Mouse (Mus musculus) adrenal gland, postnatal 10 days (tissue): ENCODE measurements around the gene Olfr566. TPM values are rescaled to one million over a fixed set of nuclear protein-coding genes. Genes with fewer than 3 reads are reported as not detected.

Source experiments
- DNase-seq: peaks from one replicate; pipeline ENCODE4 v3.0.0; 2021; ENCODE audit warnings: mixed read lengths
- long read RNA-seq, 2 experiments: library from polyadenylated mRNA; stranded (forward); transcript quantifications; one replicate each; pipeline ENCODE4 v2.0.0; 2021
- total RNA-seq, 2 experiments: library from RNA; stranded (reverse); gene quantifications; 2 replicates each; pipeline ENCODE4 v1.2.3; 2021

The Olfr566 gene
- not detected for total RNA-seq
- long read RNA-seq, experiment 1, result 0 reads
- long read RNA-seq, experiment 2, result 0 reads

DNA sequence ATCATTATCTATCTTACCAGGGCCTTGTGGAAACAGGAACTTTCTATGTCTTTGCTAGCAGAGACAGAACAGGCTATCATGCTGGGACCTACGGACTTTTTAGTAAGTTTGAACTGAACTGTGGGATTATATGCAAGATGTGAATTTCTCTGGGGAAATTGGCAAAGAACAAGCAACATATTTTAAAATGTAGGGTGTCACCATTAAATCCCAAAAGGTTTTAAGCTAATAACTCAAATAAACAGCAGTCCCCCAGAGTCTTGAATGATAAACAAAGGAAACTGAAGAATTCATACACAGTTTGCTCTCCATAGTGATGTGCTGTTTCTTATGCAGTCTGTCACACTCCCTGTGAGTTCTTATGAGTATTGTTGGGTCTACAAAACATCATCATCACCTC is at the start of gene Olfr566:
Gene Olfr566 (minus strand): TSS at position 101 of the 400 bp plus-strand sequence.
- no peak for DNase-seq

DNA sequence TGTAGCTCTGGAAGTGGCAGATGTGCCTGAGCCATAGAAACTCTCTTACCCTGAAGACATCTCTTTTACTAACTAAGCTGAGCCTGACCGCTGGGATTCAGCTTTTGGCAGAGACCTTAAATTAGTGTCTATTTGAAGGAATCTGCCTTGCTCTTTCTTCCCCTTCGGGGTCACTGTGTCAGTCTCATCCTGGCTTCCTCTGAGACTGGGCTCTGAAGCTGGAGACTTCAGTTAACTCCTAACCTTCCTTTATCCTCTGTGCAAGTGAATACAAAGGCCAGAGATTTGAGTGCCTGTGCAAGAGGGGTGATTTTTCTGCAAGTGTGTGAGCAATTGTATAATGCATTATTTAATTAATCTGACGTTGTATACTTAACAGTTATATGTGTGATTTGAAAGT is 32.2 kb upstream of the Olfr566 start, which contains the start of gene Olfr569:
Gene Olfr569 (minus strand): TSS at position 101 of the 400 bp plus-strand sequence.
- no peak for DNase-seq

DNA sequence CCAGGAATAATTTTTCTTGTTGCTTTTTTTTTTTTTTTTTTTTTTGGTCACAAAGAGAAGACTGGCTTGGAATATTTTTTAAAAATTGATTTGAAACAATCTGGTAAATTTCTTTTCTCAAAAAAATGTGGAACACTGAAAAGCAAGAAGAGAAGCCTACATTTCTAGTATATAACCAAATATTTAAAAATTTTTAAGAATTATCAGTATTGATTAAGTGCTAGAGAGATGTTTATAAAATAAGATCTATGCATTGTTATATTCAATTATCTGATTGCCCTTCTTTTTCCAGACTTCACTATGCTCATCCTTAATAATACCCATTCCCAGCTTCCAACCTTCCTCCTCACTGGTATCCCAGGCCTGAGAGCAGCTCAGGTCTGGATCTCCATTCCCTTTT is 18.3 kb upstream of the Olfr566 start, which contains the start of gene Olfr568:
Gene Olfr568 (plus strand): TSS at position 301 of the 400 bp plus-strand sequence.
- no peak for DNase-seq

DNA sequence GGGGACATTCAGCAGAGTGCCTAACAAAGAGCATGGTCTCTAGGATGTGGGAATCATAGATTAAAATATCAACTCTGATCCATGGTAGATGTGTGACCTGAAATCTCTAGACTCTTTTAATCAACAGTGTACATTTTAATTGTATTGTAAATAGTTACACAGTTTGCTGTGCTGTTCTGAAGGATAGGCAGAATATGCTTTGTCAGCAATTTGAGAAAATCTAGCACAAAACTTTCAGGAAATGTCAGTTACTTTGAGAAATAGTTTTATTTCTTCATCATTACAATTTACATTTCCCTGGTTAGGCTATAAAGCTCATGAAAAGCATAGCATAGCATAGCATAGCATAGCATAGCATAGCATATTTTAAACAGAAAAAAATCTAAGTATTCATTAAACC is 2.8 kb downstream of the Olfr566 start:
- DNase-seq, result no peak

Other genes with a start within 250 kb of the Olfr566 start
- not detected for gene Olfr553, start 240.5 kb downstream of the Olfr566 start, total RNA-seq
- not detected for gene Olfr554, start 220.3 kb downstream of the Olfr566 start, total RNA-seq
- not detected for gene Olfr555, start 199.9 kb downstream of the Olfr566 start, total RNA-seq
- not detected for gene Olfr556, start 193.9 kb downstream of the Olfr566 start, total RNA-seq
- 10 to 100 TPM in 1 of 2 experiments, 1 to 10 TPM in 1; 6.1 to 14.3 TPM for gene Trim68, start 171.4 kb downstream of the Olfr566 start, total RNA-seq
- gene Olfr557, start 162.9 kb downstream of the Olfr566 start, total RNA-seq, result not detected
- gene Olfr558, start 156.6 kb downstream of the Olfr566 start, total RNA-seq, result 1 to 10 TPM; 1.4 to 2.6 TPM
- gene Olfr33, start 139.7 kb downstream of the Olfr566 start, total RNA-seq, result not detected
- not detected for gene Olfr559, start 131.3 kb downstream of the Olfr566 start, total RNA-seq
- not detected for gene Olfr560, start 99.4 kb downstream of the Olfr566 start, total RNA-seq
- 1 to 10 TPM; 1.5 to 2.6 TPM for gene Olfr78, start 99.3 kb downstream of the Olfr566 start, total RNA-seq
- gene Olfr561, start 87.5 kb downstream of the Olfr566 start, total RNA-seq, result not detected
- not detected for gene Olfr564, start 55.3 kb downstream of the Olfr566 start, total RNA-seq
- not detected for gene Olfr568, start 18.4 kb upstream of the Olfr566 start, total RNA-seq
- not detected for gene Olfr569, start 32.1 kb upstream of the Olfr566 start, total RNA-seq
- not detected for gene Olfr570, start 35.8 kb upstream of the Olfr566 start, total RNA-seq
- not detected for gene Olfr571, start 58.8 kb upstream of the Olfr566 start, total RNA-seq
- gene Olfr572, start 65.6 kb upstream of the Olfr566 start, total RNA-seq, result not detected
- not detected for gene Olfr573-ps1, start 83.8 kb upstream of the Olfr566 start, total RNA-seq
- not detected for gene Olfr574, start 89.7 kb upstream of the Olfr566 start, total RNA-seq
- gene Olfr575, start 100.0 kb upstream of the Olfr566 start, total RNA-seq, result not detected
- gene Olfr576, start 103.9 kb upstream of the Olfr566 start, total RNA-seq, result not detected
- not detected for gene Olfr577, start 117.2 kb upstream of the Olfr566 start, total RNA-seq
- gene Olfr578, start 130.6 kb upstream of the Olfr566 start, total RNA-seq, result not detected
- not detected for gene Olfr582, start 179.3 kb upstream of the Olfr566 start, total RNA-seq
- gene Olfr583, start 192.5 kb upstream of the Olfr566 start, total RNA-seq, result not detected
- gene Olfr584, start 223.1 kb upstream of the Olfr566 start, total RNA-seq, result not detected
- gene Olfr585, start 239.0 kb upstream of the Olfr566 start, total RNA-seq, result not detected